Mouse (Mus musculus) heart, postnatal 36 days (tissue): ENCODE results near the gene Sfxn3. TPM values are rescaled to one million over a fixed set of nuclear protein-coding genes. Genes with fewer than 3 reads are reported as not detected.
"Not testable (repeated sequence)": the region's sequence is repeated elsewhere in the genome, so short reads cannot be mapped to it uniquely, and the experiment has no call there.

Experiments used
- DNase-seq, 2 experiments: peaks; one replicate each; pipeline ENCODE4 v3.0.0; 2021 to 2022
- intact Hi-C: fragments of 180-260 bp; cut with DNase I; formaldehyde crosslinking; loops from one replicate; pipeline ENCODE4 v1.15.1; 2025
- total RNA-seq, 2 experiments: library from RNA; stranded (reverse); gene quantifications; 2 replicates each; pipeline ENCODE4 v1.2.3; 2021

The Sfxn3 gene
- total RNA-seq, 2 experiments from 2014 or later, result 11.6 to 14.2 TPM

DNA sequence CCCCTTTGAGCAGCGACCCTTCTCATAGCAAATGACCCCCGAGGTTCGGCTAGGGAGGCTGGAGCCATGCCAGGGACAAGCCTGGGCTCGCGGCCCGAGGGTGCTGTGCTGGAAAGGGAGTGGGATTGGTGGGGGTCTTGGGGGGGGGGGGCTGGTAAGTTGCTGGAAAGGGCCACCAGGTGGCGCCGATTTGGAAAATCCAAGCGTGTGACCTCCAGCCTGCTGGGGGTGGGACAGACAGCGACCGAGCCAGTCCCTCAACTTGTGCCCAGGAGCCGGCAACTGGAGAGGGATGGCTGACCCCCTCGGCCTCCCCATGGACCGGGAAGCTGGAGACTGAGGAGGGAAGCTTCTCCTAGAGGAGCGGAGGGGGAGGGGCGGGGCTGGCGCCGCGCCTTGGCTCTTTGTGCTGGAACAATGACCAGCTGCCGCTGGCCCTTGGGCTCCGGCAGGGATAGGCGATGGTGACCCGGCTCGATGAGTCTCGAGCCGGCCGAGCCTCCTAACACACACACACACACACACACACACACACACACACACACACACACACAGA is 30.0 kb upstream of the Sfxn3 start:
- intact Hi-C loops, result loop anchor here (5.0 kb wide), 2 partner anchors 60 to 1380 kb away; partner anchors contain the start of genes Actr1a, Kazald1 and Sufu

DNA sequence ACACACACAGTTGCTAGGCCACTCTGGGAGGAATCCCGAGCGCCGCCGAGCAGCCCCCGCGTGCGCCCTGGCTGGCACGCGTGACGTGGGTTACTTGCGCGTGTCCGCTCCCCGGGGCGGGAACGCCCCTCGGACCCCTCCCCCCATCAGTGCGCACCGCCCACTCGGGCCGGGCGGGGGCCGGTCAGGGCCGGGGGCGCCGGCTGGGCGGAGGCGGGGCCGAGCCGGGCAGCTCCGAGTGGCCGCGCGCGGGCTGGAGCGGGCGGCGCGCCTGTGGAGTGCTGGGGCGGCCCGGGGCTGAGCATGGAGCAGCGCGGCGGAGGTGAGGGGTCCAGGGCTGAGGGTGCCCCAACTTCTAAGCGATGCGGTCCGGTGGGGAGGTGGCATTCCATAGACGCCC is 29.4 kb upstream of the Sfxn3 start:
- intact Hi-C loops, result loop anchor here (5.0 kb wide), 2 partner anchors 59 to 1379 kb away; partner anchors contain the start of genes Actr1a, Kazald1 and Sufu

More for the DNA sequence above, 30.0 kb upstream of the Sfxn3 start:
- DNase-seq, result peak; percentile 85 to 90

DNA sequence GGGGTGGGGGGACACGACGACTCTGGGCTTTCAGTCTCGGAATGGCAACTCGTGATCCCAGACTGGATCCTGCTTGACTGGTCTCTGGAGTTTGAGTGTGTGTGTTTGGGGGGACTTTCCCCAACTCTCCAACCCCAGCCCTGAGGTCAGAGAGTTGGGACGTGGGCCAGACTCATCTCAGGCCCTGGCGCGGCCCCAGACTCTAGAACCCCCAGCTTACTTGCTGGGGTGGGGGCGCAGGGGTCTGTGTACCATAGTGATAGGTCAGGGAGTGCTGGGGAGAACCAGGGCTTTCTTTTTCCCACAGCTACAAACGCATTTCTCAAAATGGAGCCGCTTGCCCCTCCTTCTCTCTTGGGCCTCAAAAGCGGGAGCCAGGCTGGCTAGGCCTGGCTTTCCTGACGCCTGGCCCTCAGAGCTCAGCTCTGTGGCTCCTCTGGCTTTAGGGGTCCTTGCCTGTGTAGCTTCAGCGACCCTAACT is 28.9 kb upstream of the Sfxn3 start:
- intact Hi-C loops, result loop anchor here (5.0 kb wide), 2 partner anchors 59 to 1379 kb away; partner anchors contain the start of genes Actr1a, Kazald1 and Sufu

More for the DNA sequence above, 29.4 kb upstream of the Sfxn3 start:
- peak; percentile 87 to 93 for DNase-seq

DNA sequence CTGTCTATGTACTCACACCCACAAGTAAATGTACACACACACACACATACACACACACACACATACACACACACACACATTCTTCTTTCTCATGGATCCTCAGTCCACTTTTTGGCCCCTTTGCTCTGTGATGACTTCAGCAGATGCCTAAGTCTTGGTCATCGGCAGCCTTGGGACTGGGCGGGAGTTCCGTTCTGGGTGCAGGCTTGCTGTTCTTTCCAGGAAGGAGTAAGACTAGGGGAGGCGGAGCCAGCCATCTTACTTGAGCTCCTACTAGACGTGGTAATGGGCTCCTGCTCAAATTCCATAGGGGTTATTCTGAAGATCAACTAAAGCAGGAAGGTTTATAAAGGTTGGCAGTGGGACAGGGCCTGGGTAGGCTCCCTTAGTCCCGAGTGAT is 27.0 kb upstream of the Sfxn3 start:
- DNase-seq, result peak; percentile 70 to 71
- intact Hi-C loops, result no loop called here

More for the DNA sequence above, 28.9 kb upstream of the Sfxn3 start:
- DNase-seq, result peak; percentile 53 to 63

DNA sequence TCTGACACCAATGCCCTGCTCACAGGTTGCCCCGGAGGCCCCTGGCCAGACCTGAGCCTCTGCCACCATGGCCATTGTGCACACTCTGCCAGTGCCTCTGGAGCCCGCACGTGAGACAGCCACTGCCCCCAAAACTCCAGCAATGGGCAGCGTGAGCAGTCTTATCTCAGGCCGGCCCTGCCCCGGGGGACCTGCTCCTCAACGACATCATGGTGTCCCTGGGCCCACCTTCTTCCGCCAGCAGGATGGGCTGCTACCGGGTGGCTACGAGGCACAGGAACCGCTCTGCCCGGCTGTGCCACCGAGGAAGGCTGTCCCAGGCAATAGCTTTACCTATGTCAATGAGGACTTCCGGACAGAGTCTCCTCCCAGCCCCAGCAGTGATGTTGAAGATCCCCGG is 25.9 kb upstream of the Sfxn3 start:
- peak in 1 of 2 experiments; percentile 16 for DNase-seq
- intact Hi-C loops, result no loop called here

DNA sequence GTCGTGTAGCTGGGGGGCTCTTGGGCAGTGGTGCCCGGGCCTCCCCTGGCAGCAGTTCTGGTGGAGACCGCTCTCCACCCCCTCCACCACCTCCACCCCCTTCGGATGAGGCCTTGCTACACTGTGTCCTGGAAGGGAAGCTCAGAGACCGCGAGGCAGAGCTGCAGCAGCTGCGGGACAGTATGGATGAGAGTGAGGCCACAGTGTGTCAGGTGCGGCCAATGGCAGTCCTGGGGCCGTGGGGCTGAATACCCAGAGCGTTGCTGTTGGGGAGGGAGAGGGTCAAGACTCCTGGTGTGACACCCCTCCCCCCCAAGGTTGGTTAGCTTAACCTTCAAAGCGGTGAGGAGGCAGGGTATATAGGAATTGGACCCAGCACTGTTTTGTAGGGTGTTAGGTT is 23.3 kb upstream of the Sfxn3 start:
- no peak for DNase-seq
- intact Hi-C loops, result no loop called here

DNA sequence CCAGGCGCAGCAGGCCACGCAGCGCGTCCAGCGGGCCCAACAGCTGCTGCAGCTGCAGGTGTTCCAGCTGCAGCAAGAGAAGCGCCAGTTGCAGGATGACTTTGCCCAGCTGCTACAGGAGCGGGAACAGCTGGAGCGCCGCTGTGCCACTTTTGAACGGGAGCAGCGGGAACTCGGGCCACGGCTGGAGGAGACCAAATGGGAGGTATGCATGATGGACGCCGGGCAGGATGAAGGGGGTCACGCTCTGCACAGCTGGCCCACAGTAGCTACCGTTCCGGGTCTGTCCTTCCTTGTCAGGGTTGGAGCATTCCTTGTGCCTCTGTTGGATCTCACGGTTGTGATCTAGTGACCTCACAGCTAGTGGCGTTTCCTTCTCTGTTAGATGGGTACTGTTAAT is 22.5 kb upstream of the Sfxn3 start:
- no peak for DNase-seq
- intact Hi-C loops, result no loop called here

DNA sequence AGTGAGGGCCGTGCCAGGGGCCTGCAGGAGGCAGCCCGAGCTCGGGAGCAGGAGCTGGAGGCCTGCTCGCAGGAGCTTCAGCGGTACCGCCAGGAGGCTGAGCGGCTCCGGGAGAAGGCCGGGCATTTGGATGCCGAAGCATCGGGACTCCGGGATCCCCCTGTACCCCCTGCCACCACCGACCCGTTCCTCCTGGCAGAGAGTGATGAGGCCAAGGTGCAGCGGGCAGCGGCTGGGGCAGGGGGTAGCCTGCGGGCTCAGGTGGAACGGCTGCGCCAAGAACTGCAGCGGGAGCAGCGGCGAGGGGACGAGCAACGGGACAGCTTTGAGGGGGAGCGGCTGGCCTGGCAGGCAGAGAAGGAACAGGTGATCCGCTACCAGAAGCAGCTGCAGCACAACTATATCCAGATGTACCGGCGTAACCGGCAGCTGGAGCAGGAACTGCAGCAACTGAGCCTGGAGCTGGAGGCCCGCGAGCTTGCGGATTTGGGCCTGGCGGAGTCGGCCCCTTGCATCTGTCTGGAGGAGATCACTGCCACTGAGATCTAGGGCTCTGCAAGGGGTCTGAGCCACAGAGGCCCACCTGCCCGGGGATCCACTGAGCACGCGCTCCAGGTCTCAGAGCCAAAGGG is 21.2 kb upstream of the Sfxn3 start:
- intact Hi-C loops, result no loop called here
- DNase-seq, result no peak

DNA sequence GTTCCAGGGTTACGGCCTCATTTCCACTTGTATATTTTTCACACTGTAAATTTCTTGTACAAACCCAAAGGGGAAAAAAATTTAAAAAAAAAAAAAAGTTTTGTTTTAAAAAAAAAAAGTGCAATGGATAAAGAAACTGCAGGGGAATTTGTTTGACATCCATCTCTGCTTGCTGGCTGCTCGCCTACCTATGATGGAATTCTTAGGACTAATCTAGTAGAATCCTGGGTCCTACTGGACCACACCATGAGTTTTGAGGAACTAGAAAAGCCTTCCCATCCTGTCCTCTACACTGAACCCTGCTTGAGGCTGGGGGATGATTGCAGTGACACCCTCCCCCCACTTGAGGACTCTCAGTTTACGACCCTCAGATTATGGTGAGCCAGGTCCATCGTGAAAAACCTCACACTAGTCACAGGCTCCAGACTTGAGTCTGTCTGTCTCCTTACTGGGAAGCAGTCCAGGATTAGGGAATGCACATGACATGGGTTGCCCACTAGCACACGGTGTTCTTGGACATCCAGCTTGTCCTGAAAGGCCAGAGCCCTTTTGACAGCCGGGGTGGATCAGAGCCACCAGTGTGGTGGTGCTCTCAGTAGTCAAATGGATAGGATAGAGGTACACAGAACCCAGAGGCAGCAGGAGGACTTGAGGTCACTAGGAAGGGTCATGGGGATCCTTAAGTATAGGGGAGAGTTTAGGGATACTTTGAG is 20.2 kb upstream of the Sfxn3 start:
- DNase-seq, result peak; percentile 42 to 43
- intact Hi-C loops, result no loop called here

DNA sequence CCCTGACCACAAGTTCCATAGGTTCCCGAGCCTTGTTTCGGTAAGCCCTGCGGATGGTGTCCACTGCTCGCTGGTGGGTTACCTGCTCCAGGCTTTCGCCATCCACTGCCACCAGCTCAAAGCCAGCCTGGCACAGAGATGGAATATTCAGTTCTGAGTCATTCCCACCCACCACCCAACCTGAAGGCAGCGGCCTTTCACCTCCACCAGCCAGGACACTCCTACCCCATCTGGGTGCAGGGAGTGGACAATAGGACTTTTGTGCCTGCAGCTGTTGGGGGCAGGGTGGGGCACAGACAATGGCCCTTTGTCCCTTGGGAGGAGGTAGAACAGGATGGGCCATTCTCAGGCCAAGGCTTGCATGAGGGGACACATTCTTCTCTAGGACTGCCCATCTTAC is 19.5 kb upstream of the Sfxn3 start:
- intact Hi-C loops, result no loop called here

DNA sequence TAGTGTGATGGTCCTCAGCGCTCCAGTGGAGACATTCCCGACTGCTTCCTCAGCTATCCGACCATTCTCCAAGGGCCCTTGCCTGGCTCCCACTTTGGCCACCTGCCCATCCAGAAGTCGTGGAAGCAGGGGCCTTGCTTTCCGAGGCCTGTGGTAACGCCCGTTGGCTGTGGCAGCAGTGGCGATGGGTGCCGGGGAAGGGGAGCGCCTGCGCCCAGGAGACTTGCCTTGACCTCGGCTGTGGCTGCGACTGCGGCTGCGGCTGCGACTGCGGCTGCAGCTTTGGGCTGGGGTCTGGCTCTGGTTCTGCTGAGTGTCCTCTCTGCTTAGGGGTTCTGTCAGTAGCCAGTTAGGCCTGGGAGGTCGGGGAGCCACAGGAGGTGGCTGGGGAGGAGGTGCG is 18.6 kb upstream of the Sfxn3 start:
- no peak for DNase-seq
- intact Hi-C loops, result no loop called here

More for the DNA sequence above, 19.5 kb upstream of the Sfxn3 start:
- DNase-seq, result peak; percentile 24 to 27

DNA sequence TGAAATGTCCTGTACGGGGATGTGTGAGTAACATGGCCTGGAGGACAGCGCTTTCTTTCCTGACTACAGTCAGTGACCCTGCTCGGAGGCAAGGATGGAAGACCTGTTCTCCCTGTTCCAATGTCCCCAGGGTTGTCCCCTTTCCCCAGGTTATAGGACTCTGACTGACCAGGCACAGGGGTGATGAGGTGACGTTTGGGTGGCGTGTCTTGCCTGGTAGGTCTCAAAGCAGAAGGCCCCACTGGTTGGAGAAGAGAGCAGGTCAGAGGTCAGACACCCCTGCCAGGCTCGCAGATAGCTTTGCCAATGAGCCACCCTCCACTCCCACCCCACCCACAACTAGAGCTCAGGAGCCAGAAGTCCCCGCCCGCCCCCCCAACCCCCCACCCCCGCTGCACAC is 17.7 kb upstream of the Sfxn3 start:
- intact Hi-C loops, result no loop called here
- no peak for DNase-seq

DNA sequence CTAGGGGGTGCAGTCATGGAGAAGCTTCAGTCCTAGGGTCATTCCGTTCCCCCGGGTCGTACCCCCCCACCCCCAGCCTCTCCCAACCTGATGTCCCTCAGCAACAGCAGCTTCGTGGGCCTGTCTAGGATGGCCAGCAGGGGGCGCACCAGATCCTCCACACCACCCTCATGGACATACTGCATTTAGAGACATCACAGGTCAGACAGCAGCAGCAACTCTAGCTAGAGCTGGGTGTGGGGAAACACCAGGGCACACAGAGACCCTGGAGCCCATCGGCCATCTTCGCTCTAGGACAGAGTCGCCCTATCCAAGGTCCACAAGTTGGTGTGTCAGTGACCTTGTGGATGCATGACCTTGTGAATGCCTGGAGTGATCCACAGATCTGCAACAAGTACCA is 17.2 kb upstream of the Sfxn3 start:
- intact Hi-C loops, result loop anchor here (10.0 kb wide), 1 partner anchor 445 kb away; no protein-coding TSS in a partner anchor
- DNase-seq, result peak; percentile 69 to 75

DNA sequence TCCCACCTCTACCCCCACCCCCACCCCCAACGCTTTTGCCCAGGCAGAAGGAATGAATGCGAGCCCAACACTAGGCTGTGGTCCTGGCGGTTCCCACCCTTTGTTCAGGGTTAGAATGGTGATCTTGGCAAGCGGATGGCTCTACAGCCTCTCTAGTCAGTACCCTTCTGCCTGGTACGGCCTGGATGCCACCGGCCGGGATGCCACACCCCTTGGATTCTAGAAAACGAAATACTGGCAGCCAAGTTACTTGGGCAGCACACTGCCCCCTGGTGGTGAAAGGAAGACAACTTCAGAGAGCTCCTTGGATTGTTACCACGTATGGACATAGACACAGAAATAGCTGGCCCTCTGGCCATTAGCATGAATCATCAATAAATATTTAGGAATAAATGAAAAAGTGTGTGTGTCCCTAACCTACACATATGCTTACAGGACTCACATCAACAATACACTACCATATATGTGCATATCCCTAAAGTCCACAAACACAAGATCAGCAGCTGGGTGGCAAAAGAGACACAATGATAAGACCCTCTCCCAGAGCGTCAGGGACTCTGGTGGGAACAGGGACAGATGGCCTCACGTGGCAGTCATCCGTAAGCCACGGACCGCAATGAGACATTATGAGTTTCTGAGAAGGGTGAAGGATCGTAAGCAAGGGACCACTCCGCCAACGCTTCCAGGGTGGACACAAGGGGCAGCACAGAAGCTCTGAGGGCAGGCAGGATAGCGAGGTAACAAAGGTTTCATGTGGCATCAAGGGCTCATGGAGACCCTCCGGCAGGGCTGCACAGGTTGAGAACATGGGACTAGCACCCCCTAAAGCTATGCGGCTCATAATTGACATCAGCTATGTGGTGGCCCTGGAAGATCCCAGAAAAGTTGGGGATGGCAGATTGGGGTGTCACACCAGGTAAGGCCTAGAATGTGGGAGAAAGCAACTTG is 16.3 kb upstream of the Sfxn3 start:
- intact Hi-C loops, result loop anchor here (1.0 to 10.0 kb wide), 2 partner anchors 19 to 446 kb away; no protein-coding TSS in a partner anchor
- DNase-seq, result peak; percentile 80 to 83

DNA sequence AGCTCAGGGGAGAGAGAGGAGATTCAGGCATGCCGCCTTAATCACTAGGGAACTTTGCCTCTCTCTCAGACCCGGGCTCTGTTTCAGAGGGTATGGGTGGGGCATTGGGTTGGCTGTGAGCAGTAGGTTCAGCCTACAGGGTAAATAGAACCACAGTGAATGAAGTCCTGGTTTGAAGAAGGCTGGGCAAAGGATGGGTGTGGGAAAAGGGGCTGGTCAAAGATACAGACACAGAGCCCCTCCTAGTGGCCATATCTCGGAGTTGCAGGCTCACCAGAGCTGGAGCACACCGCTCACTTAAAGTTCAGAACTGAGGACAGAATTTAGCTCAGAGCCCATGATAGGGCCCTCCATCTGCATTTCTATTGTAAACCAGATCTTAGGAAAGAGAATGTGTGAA is 15.5 kb upstream of the Sfxn3 start:
- peak; percentile 79 to 83 for DNase-seq

DNA sequence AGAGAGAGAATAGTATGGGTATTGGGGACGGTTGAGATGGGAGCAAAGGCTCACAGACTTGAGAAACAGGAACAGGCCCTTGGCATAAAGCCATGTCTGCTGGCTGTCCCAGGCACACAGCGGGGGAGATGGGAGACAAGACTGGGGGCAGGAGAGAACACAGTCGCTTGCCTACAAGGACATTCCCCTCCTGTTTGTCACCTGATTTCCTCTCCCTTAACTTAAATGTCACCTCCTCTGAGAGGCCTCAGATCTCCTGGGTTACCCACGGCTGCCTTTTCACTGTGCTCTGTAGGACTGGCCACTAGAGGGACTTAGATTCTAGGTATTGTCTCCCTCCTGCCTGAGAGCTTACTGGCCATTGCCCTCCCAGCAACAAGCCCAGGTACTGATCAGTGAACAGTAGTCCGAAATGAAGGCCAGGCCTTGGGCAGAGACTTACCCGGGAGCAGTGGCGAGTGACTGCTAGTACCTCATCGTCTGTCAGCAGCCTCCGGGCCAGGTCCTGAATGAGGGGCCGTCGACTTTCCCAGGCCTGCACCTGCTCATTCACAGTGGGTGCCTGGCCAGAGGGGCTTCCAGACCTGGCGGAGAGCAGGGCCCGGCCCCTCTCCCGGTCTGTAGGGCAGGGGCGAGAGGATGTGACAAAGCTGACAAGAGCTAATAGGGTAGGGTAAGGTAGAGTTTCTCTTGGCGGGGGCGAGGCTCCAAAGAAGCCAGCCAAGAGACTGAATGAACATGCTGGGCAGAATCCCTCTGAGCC is 14.6 kb upstream of the Sfxn3 start:
- DNase-seq, result peak; percentile 27 to 31
- intact Hi-C loops, result loop anchor here (1.0 to 10.0 kb wide), 2 partner anchors 43 to 448 kb away; partner anchors contain the start of gene Sema4g

More for the DNA sequence above, 15.5 kb upstream of the Sfxn3 start:
- intact Hi-C loops, result loop anchor here (1.0 to 10.0 kb wide), 3 partner anchors 19 to 447 kb away; partner anchors contain the start of gene Sema4g

DNA sequence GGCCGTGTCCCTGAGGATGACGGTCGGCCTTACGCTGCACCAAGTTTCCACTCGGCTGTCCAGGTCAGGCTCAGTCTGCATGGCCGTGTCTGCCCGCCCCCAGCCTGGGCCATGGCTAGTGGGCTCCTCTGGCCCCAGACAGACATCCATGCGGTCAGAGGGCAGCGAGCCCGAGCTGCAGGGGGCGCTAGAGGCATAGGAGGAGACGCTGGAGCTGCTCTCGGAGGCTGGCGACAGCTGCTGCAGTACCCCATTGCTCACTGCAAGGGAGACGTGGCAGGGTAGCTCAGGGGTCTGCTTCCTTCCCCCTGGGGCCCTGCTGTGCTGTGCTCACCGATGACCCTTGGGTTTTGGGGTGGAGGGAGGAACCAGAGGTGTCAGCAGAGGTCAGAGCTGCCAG is 10.4 kb upstream of the Sfxn3 start:
- intact Hi-C loops, result loop anchor here (10.0 kb wide), 1 partner anchor 452 kb away; no protein-coding TSS in a partner anchor
- peak; percentile 54 to 71 for DNase-seq

DNA sequence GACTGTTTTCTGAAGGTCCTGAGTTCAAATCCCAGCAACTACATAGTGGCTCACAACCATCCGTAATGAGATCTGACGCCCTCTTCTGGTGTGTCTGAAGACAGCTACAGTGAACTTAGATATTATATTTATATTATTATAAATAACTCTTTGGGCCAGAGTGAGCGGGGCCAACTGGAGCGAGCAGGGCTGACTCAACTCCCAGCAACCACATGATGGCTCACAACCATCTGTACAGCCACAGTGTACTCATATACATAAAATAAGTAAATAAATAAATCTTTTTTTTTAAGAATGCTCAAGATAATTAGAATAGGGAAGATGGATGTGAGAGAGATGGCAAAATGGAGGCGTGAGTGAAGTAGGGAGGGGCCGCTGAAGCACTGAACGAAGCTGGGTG is 9.1 kb upstream of the Sfxn3 start:
- not testable (repeated sequence) for DNase-seq
- intact Hi-C loops, result loop anchor here (10.0 kb wide), 1 partner anchor 453 kb away; no protein-coding TSS in a partner anchor

DNA sequence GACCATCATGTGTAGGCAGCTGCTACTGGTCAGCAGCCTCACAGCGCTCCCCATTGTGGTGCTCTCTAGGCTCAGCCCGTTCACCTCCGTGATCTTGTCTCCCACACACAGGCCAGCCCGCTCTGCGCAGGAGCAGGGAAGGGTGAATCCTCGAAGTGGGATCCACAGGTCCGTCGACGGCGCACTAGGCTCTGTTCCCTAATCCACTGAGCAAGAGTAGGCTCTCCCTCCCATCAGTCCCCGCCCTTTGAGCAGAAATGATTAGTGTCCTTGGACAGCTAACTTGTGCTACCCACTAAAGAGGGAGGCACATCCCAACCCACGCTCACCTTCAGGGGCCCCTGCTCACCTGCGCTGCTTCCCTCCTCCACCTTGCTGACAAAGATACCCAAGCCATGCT is 7.1 kb upstream of the Sfxn3 start:
- intact Hi-C loops, result no loop called here

More for the DNA sequence above, 7.1 kb upstream of the Sfxn3 start:
- no peak for DNase-seq
